Mouse (Mus musculus): ENCODE data around the gene Stxbp5l. TPM values are rescaled to one million over a fixed set of nuclear protein-coding genes. Genes with fewer than 3 reads are reported as not detected.
A peak's percentile ranks its signal among the peaks of the same experiment; 100 is the strongest.

Stxbp5l gene
- 2.9 and 3.2 TPM in 2 replicates for polyA plus RNA-seq (2015; fragmentation: Nextera tagmentation; extraction: Ambion mirVana)

DNA sequence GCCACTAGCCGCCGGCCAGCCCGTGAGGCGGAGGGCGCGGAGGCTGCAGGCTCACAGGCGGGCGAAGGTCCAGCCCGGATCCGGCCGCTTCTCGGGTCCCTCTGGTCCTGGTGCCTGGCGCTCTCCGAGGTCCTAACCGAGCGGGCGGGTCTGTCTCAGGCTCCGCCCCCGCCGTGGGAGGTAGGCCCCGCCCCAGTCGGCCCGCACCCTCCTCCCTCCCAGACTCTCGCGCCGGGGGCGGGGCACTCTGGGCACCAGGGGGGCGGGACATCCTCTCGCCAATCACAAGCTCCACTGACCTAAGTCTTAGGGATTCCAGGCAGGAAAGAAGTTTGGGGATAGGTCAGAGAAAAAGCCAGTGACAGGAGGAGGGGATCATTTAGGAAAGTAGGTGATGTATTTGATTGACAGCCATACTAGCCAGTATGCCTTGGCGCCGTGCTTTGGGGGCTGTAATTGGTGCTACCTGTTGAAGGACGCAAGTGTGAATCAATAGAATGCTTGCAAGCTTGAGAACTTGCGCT is at the start of gene Stxbp5l:
TSS of gene Stxbp5l (minus strand) at position 142 of the 524 bp plus-strand sequence.
- Histone ChIP-seq H3K4me3 (replicated peaks) (peak within 1 kb of the TSS; percentile 55), H3K4me2 (peak within 1 kb of the TSS; percentile 98), H3K27me3 (peaks cover 26% of the 10 kb centered on the region), H3K36me3 (no peaks in the 10 kb centered on the region), H3K27ac (no peak within 1 kb of the TSS), H3K9me3 (replicated peaks) (no peaks in the 10 kb centered on the region), H3K9ac (peak within 1 kb of the TSS; percentile 38; the same call in 1 of the 2 replicates), H3K4me1 (peaks cover 17% of the 10 kb centered on the region)
- peak; percentile 99 for ATAC-seq (replicated peaks; ENCODE audit: low FRiP score)
- WGBS, result under 1% methylated on average over 32 of the region's 33 CpGs

- Histone ChIP-seq H3K4me3 (replicated peaks) (no peak overlapping the region), H3K27me3 (no peaks in the 10 kb centered on the region), H3K4me1 (no peaks in the 10 kb centered on the region), H3K9me3 (replicated peaks) (no peaks in the 10 kb centered on the region), H3K9ac (no peak overlapping the region), H3K27ac (no peak overlapping the region), H3K36me3 (no peaks in the 10 kb centered on the region), H3K4me2 (no peak overlapping the region)
- no peak for ATAC-seq (replicated peaks; ENCODE audit: low FRiP score)
- WGBS, result 61% methylated on average over 5 of the region's 5 CpGs
These were observed 48.8 kb upstream of the Stxbp5l start for GRCm38 (mm10) chr16:37433418-37434204.

DNA sequence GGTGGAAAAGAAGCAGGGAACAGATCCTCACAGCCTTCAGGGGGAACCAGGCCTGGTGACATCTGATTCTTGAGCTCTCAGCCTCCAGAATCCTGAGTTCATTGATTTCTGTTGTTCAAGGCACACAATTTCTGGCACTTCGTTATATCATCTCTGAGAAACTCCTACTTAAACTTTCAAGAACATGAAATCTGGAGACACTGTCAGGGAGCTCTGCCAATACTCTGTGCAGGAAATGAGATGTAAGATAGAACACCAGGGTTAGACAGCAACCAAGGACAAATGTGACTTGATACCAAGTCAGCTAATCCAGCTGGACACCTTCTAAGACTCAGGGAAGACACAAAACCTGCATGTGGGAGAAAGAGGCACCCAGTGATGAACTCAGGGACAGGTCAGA is 40.7 kb upstream of the Stxbp5l start:
- WGBS, result 82% methylated on average over 1 of the region's 1 CpGs
- no peak for ATAC-seq (replicated peaks; ENCODE audit: low FRiP score)
- Histone ChIP-seq H3K9ac (no peak overlapping the region), H3K9me3 (replicated peaks) (no peaks in the 10 kb centered on the region), H3K4me2 (no peak overlapping the region), H3K27ac (no peak overlapping the region), H3K4me1 (no peaks in the 10 kb centered on the region), H3K27me3 (no peaks in the 10 kb centered on the region), H3K36me3 (no peaks in the 10 kb centered on the region), H3K4me3 (replicated peaks) (no peak overlapping the region)

DNA sequence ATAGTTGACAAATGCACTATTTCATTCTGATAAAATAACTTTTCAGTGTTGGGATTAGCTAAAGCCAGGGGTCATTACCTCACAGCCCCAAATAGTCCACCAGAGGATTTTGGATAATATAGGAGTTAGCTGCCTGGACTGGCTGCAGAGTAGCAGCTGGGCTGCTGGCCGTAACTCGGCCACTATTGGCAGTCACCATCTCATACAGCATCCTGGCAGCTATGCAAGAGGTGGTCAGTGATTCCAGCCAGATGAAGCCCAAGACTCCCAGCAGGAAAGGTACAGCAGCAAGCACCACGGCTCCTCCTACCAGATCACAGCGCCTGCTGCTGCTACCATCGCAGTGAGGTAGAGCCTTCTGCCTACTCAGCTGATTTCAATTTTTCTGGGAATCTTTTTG is 38.1 kb upstream of the Stxbp5l start:
- ATAC-seq (replicated peaks; ENCODE audit: low FRiP score), result no peak
- Histone ChIP-seq H3K4me3 (replicated peaks) (no peak overlapping the region), H3K27ac (no peak overlapping the region), H3K27me3 (no peaks in the 10 kb centered on the region), H3K4me2 (no peak overlapping the region), H3K9ac (no peak overlapping the region), H3K4me1 (no peaks in the 10 kb centered on the region), H3K9me3 (replicated peaks) (no peaks in the 10 kb centered on the region), H3K36me3 (no peaks in the 10 kb centered on the region)
- 75% methylated on average over 5 of the region's 5 CpGs for WGBS

DNA sequence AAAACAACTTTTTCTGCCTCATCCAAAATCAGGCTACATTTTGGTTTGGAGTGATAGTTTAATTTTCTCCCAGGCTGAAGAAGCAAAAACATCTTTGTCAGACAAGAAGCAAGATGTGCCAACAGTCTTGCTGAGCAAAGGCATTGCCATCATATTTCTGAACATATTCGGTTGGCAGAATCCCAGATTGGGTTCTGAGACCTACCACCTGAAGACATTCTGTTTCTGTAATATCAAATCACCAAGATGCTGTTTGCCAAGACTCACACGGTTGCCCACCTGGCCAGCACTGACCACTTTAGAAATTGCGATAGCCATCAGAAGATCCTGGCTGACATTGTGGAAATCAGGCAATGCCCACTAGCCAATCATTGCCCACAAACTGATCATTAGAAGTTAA is 37.1 kb upstream of the Stxbp5l start:
- H3K9ac ChIP-seq, result no peak overlapping the region
- WGBS, result 84% methylated on average over 3 of the region's 3 CpGs
- H3K27ac ChIP-seq, result no peak overlapping the region
- H3K4me2 ChIP-seq, result no peak overlapping the region
- no peak for ATAC-seq (replicated peaks; ENCODE audit: low FRiP score)
- no peaks in the 10 kb centered on the region for H3K9me3 ChIP-seq (replicated peaks)
- no peak overlapping the region for H3K4me3 ChIP-seq (replicated peaks)
- no peaks in the 10 kb centered on the region for H3K4me1 ChIP-seq
- H3K27me3 ChIP-seq, result no peaks in the 10 kb centered on the region
- no peaks in the 10 kb centered on the region for H3K36me3 ChIP-seq

DNA sequence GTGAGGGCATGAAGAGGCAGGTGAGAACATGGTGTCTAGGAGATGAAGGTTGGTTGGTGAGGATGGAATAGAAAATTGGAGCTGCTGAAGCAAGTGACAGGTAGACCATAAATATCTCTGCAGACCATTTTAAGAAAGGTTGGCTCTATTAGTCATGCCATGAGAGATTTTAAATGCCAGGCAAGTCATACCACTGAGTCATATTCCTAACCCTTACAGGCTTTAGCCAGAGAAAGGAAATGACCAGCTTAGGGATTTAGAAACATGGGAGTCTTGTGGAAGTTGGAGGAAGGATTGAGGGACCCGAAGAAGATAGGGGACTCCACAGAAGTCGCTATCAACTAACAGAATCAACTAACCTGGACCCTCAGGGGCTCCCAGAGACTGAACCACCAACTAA is 35.8 kb upstream of the Stxbp5l start:
- 87% methylated on average over 2 of the region's 2 CpGs for WGBS
- H3K36me3 ChIP-seq, result no peaks in the 10 kb centered on the region
- no peak overlapping the region for H3K9ac ChIP-seq
- no peak overlapping the region for H3K4me2 ChIP-seq
- no peaks in the 10 kb centered on the region for H3K4me1 ChIP-seq
- ATAC-seq (replicated peaks; ENCODE audit: low FRiP score), result no peak
- no peaks in the 10 kb centered on the region for H3K27me3 ChIP-seq
- H3K4me3 ChIP-seq (replicated peaks), result no peak overlapping the region
- H3K9me3 ChIP-seq (replicated peaks), result no peaks in the 10 kb centered on the region
- no peak overlapping the region for H3K27ac ChIP-seq

- H3K27ac ChIP-seq, result no peak overlapping the region
- no peak overlapping the region for H3K9ac ChIP-seq
- no peak overlapping the region for H3K4me3 ChIP-seq (replicated peaks)
- WGBS, result 68% methylated on average over 4 of the region's 4 CpGs
- no peaks in the 10 kb centered on the region for H3K36me3 ChIP-seq
- H3K9me3 ChIP-seq (replicated peaks), result no peaks in the 10 kb centered on the region
- no peaks in the 10 kb centered on the region for H3K27me3 ChIP-seq
- ATAC-seq (replicated peaks; ENCODE audit: low FRiP score), result no peak
- no peak overlapping the region for H3K4me2 ChIP-seq
- no peaks in the 10 kb centered on the region for H3K4me1 ChIP-seq
These were observed 20.8 kb upstream of the Stxbp5l start for GRCm38 (mm10) chr16:37405536-37405935.

DNA sequence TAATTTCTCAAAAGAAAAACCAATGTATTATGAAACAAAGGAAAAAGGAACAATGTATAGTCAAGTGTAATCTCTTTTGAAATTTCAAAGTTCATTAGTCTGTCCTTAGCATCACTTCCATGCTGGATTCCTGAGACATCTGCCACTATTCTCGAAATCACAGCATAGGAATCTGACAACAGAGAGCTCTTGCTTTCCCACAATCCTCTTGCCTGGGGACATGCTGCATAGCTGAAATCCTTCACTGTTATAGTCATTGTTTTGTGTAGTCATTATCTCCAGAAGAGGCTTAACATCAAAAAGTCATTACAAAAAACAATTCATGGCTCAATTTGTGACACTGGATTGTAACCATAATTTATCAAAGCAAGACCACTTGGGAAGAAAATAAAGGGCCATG is 20.2 kb upstream of the Stxbp5l start:
- no peak overlapping the region for H3K4me3 ChIP-seq (replicated peaks)

GRCm38 (mm10) chr16:37389964-37390363 is 5.2 kb upstream of the Stxbp5l start:
- Histone ChIP-seq H3K9me3 (replicated peaks) (no peaks in the 10 kb centered on the region), H3K27me3 (peaks cover 4% of the 10 kb centered on the region), H3K4me1 (peaks cover 3% of the 10 kb centered on the region), H3K36me3 (no peaks in the 10 kb centered on the region), H3K4me2 (no peak overlapping the region), H3K9ac (no peak overlapping the region), H3K27ac (no peak overlapping the region), H3K4me3 (replicated peaks) (no peak overlapping the region)
- no peak for ATAC-seq (replicated peaks; ENCODE audit: low FRiP score)

More for the DNA sequence above, 20.2 kb upstream of the Stxbp5l start:
- Histone ChIP-seq H3K4me2 (no peak overlapping the region), H3K36me3 (no peaks in the 10 kb centered on the region), H3K27me3 (no peaks in the 10 kb centered on the region), H3K4me1 (no peaks in the 10 kb centered on the region), H3K27ac (no peak overlapping the region), H3K9ac (no peak overlapping the region), H3K9me3 (replicated peaks) (no peaks in the 10 kb centered on the region)
- no peak for ATAC-seq (replicated peaks; ENCODE audit: low FRiP score)
- WGBS, result 65% methylated on average over 1 of the region's 1 CpGs

DNA sequence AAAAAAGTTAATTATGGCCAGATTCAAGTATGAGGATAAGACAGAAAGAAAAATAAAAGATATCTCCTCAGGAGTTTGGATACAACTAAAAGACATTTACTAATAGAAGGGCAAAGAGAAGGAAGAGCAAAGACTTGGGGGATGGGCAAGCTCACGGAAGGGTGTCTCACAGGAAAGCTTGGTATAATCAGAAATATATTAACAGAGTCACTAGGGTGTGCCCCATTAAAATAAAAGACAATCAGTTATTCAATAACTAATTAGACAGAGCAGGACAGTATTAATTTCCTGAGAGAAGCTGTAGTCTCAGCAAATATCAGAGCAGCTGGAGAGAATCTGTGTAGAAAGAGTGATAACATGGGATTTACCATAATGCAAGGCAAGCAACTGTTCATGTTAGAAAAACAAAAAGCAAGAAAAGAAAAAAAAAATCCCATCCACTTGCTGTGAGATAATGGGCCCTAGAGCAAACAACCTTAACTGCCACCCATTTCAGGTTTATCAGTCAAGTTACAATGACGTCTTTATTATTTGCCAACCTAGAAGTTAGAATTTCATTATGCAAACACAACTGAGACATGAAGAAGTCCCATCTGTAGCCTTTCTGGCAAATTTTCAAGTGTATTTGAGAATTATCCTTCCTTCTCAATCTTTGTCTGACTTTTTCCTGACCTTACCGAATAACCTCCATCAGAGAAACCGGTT is 4.6 kb upstream of the Stxbp5l start:
- no peak for ATAC-seq (replicated peaks; ENCODE audit: low FRiP score)
- Histone ChIP-seq H3K36me3 (no peaks in the 10 kb centered on the region), H3K9ac (no peak overlapping the region), H3K27ac (peak overlapping the region; percentile 18; the same call in 1 of the 2 replicates), H3K27me3 (peaks cover 6% of the 10 kb centered on the region), H3K4me2 (no peak overlapping the region), H3K9me3 (replicated peaks) (no peaks in the 10 kb centered on the region), H3K4me3 (replicated peaks) (no peak overlapping the region), H3K4me1 (peaks cover 10% of the 10 kb centered on the region)
- WGBS, result 68% methylated on average over 4 of the region's 4 CpGs

DNA sequence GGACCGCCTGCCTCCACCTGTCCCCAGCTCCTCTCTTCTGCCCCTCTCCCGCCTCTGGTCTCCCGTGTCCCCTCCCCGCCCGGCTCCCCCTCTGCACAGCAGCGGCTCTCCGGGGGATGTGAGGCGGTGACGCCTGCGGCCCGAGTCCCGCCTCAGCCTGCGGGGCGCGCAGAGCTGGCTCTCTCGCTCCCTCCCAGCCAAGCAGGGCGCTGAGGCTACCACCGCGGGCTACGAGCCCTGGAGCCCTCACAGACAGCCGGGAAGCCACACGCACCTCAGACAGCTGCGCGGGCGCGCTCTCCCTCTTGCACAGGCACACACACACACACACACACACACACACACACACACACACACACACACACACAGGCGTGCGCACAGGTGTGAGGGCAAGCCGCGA is 393 bp downstream of the Stxbp5l start:
- H3K4me3 ChIP-seq (replicated peaks), result peak overlapping the region; percentile 55
- H3K9me3 ChIP-seq (replicated peaks), result no peaks in the 10 kb centered on the region
- H3K4me2 ChIP-seq, result peak overlapping the region; percentile 98
- peak overlapping the region; percentile 38; the same call in 1 of the 2 replicates for H3K9ac ChIP-seq
- H3K36me3 ChIP-seq, result no peaks in the 10 kb centered on the region
- under 1% methylated on average over 23 of the region's 30 CpGs for WGBS
- peaks cover 17% of the 10 kb centered on the region for H3K4me1 ChIP-seq
- ATAC-seq (replicated peaks; ENCODE audit: low FRiP score), result peak; percentile 71
- no peak overlapping the region for H3K27ac ChIP-seq
- H3K27me3 ChIP-seq, result peaks cover 26% of the 10 kb centered on the region

DNA sequence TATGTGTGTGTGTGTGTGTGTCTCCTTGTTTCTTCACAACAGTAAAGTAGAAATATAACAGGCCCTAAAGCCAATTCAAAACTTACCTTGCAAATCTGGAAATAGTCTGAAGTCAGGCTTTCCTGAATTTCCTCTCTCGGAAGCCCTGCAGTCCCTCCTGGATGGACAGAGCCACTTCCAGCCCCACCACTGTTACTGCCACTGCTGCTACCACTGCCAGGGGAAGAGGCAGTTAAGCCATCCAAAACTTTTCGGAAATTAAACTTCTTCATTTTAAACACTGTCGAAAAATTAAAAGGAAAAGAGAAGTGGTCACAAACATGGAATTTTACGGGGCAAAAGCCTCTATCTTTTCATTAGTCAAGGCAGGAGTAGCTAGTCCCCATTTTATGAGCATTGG is 1.3 kb downstream of the Stxbp5l start:
- H3K27me3 ChIP-seq, result peaks cover 26% of the 10 kb centered on the region
- no peaks in the 10 kb centered on the region for H3K36me3 ChIP-seq
- no peaks in the 10 kb centered on the region for H3K9me3 ChIP-seq (replicated peaks)
- no peak for ATAC-seq (replicated peaks; ENCODE audit: low FRiP score)
- peak overlapping the region; percentile 98 for H3K4me2 ChIP-seq
- H3K4me1 ChIP-seq, result peaks cover 17% of the 10 kb centered on the region
- H3K9ac ChIP-seq, result no peak overlapping the region
- no peak overlapping the region for H3K27ac ChIP-seq
- WGBS, result 45% methylated on average over 4 of the region's 4 CpGs
- peak overlapping the region; percentile 55 for H3K4me3 ChIP-seq (replicated peaks)
